Mouse (Mus musculus) natural killer cell, adult 2 months (primary cell): ENCODE results near the gene Filip1.

Experiments used
- DNase-seq, 2 experiments: peaks; one replicate each; pipeline ENCODE4 v3.0.0; 2022; ENCODE audit warnings: low spot score in 2 of 2

Filip1 gene

DNA sequence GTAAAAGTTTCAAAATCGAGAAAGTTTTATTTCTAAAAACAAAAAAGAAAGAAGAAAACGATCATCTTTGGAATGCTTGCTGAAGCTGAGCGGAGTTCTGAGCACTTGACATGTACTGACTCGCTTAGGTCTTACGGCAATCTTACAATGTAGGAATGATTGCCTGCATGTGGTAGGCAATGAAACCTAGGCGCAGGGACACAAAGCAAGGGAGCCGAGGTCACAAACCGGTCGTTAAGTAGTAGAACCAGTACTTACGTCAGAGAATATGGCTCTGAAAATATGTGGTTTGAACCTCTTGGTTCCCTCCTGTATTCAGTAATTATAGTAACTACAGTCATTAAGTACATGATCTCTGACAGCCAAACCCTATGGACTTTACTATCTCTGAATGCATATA lies 29.4 kb downstream of the Filip1 start:
- no peak for DNase-seq

DNA sequence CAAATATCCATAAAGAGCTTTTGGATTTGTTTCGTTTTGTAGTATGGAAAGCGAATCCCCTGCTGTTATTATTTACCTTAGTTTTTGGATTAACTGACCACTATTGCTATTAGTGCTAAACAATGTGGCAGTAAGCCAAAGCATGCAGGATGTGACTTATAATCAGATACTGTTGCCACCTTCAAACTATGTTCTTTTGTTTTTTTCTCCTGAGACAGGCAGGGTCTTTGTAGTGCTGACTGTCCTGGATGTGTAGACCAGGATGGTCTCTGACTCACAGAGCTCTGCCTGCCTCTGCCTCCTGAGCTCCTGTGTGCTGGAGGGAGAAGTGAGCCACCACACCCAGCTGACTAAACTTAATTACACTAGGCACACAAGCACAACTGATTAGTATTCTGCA lies 33.4 kb downstream of the Filip1 start:
- DNase-seq: no peak

DNA sequence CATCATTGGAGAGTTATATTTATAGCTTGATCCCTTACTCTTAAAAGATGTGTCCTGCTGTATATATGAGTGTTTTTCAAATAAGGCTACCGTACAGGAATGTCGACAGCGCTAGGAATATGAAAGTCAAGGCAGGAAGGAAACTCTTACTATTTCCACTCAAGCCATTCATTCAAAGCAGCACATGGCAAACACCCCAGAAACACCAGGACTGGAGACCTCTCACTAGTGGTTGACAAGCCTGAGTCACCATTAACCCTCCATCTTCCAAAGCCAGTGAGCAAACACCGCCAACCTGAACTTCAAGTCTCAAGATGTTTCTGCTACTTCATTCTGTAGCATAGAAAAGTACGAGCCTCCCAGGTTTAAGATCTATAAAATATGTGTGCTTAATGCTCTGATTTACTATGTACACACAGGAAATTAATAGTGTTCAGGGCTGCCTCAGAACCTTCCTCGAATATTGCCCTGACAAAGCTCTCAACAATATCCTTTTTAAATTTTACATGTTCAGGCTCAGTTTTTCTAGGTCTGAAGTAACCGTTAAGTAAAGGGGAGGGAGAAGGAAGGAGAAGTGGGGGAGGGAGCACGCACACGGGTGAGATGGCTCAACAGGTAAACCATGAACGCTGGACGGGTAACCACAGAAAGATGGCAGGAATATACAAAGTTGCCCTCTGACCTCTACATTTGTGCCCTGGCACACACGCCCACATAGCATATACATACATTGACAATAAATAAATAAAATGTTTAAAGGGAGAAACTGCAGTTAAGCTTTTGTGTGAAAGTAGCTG lies 34.2 kb downstream of the Filip1 start:
- DNase-seq: peak; percentile 7 to 13

DNA sequence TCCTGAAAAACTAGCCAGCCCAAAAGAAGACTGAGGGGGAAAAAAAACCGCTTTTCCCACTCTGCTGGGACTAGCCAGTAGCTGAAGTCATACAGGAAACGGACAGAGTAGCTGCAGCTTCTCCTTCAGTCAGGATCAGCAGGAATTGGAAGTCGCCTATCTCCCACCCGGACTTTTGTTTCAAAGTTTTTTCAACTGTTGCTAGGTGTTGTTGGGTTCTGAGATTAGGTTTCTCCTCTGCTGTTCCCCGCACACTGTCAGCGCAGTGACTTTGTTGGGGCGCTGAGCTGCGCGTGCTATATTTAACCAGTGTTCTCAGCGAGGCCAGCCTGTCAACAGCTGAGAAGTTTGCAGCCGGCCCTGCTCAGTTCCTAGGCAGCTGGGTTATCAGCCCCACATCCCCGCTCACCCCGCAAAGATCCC lies 35.1 kb downstream of the Filip1 start:
- peak; percentile 11 to 15 for DNase-seq

DNA sequence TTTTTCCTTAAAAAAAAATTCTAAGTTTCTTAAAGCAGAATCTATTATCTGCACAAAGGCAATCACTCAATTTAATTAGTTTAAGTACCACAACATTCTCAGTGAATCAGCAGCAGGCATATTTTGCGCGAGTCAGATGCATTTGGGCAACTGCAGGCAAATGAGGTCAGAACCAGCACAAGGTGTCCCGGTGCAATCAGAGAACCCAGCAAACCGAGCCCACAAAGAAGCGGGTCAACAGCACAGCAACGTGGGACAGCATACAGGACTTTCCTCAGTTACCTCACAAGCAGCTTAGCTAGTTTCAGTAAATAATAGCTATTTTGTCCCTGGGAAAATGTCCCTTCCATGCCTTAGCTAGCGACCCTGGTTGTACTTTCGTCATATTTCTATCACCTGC lies 35.9 kb downstream of the Filip1 start:
- no peak for DNase-seq

DNA sequence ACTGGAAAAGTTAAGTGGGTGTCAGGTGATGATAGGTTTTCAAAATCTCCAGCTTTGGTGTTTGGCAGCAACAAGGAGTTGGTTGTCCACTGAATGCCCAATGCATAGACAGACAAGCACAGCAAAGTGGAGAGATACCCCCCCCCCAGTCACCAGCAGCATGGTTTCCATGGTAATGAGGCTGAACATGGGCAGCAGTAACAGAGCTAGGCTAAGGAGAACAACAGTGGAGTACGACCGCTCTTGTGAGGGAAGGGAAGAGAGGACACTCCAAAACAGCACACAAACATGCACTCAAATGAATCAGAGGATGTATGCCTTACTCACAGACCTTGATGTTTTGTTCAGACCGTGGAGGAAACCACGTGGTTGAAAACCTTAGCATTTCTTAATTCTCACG lies 37.5 kb downstream of the Filip1 start:
- DNase-seq: no peak

DNA sequence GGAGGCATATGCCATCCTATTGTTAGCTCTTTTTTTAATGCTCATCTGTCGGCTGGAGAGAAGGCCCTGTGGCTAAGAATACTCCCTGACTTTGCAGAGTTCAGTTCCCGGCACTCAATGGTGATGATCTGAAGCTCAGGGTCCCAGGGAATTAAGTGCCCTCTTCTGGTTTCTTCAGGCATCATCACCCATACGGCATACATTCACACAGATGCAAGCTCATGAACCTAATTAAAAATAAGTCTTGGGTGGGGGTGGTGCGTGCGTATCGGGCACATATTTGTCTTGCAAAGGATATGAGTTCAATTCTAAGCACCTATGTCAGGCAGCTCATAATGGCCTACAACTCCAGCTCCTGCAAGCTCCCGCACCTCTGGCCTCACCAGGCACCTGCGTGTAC lies 39.1 kb downstream of the Filip1 start:
- DNase-seq: no peak

DNA sequence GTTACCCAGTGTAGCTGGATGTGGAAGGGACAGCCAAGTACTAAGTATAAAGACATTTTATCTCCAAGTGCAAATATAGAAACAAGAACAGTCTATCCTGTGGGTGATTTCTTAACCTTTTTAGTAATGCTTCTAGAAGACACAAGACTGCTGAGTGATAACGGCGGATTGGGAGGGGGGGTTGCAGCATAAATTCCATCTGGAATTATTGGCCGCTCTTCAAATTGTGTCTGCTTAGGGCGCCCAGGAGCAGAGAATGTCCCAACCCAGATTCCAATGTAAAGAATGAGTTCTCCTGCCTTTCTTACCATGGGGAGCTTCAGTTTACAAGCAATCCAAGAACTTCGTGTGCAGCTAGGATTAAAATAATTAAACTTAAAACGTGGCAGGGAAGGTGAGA lies 39.9 kb downstream of the Filip1 start:
- no peak for DNase-seq

DNA sequence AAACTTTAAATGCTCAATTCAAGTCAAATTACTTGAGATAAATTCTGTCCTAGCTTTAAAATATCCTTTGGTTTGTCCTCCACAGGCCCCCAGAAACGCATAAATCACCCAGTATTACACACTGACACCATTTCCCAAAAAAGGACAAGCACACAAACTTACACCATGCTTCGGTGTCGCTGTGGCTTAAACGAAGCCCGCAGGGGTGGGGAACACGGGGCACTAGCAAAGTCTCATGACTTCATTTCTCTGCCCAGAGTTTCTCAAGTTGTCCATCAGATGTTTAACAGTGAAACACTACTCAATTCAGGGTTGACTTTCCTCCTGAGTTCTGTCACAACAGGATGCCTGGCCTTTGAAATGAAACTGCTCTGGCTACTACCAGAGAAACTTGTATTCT lies 41.0 kb downstream of the Filip1 start:
- DNase-seq: no peak

DNA sequence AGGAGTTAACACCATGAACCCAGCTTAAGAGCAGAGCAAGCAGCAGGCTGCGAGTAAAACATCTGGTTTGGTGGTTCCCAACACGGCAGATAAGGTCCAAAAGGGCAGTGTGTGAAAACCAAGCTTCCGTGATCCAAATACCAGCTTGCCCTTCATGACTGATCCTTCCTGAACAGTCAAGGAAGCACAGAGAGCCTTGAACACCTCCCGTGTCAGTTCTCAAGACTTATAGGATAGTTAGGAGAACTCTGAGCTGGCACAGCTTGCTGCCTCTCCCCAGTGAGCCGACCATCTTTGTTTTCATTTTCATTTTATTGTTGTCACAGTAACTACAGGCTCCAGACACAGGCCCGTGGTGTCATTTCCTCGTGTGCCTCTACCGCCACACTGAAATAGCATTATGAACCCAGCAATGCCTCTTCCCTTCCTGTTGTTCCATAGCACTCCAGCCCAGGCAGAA lies 42.0 kb downstream of the Filip1 start:
- DNase-seq: peak; percentile 40 to 65

DNA sequence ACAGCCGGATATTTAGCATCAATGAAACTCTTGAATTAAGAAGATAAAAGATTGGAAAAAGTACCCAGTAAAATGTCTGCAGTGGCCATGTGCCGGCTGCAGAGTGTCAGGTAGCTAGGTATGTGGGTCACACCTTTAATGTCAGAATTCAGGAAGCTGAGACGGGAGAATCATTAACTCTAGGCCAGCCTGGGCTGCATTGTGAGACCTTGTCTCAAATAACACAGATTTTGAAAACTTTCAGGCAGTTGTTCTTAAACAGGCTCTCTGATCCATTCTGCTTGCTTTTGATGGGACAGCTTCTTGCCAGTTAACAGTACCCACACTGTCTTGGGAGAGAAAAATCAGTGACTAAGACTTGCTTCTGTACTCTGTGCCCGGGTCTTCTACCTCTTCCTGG lies 43.1 kb downstream of the Filip1 start:
- no peak for DNase-seq

DNA sequence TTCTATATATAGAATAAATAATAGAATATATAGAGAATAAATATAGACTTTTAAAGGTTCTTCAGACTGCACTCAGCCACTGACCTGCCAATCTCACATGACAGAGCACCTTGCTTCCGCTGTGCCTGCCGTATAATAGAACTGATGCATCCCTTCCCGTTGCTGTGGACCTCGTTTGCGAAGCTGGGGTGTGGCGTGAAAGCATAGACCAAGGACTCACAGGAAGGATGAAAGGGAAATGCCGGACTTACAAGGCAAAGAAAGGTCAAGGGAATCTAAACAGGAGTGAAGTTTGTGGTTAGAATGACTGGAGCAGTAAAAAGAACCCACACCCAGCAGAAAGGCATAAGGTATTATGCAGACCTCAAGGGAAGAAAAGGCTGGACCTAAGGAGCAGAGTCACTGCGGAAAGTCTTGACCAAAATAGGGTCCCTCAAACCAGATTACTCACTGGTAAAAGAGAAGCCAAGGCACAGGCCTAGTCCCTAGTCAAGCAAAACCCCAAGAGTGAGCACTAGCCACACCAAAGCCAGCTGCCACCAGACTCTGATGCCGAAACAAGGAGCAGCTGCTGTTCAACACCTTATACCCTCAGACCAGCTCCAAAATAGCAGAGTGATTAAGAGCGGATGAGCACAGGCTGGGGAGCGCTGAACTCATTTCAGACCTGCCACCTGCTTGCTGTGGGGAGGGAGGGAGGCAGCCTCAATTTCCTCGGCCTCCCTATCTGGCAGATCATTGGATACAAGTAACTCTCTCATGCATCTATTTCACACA lies 45.8 kb downstream of the Filip1 start:
- DNase-seq: no peak

DNA sequence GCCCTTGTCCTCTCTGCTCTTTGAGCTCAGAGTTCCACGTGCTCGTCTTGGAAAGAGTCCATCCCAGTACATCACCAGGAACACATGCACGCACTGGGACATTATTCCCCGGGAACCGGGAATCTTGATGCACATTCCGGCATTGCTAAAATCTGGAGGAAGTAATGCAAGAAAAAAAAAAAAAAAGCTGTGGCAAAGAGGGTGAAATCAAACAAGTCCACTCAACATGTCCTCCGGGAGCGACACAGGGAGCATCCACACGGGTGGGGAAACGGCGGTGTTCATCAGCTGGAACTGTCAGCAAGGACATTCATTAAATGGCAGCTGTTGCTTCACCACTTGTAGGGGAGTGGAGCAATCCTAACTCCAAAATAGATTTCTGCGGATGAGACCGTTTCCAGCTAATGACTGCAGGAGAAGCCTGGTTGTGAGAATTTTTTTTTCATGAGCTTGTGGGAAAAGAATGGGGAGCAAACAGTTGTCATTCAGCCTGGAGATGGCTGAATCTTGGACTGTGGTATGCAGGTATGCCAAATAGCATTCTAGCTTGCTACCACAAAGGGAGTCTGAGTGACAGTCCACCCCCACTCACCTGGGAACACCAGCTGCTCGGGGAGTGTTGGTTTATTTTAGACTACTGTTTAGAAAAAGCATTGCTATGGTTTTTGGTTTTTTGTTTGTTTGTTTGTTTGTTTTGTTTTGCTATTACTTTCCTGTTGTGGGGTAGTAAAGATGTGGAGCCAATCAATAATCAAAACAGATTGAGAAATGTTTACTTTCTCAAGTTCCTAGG lies 46.9 kb downstream of the Filip1 start:
- DNase-seq: no peak

DNA sequence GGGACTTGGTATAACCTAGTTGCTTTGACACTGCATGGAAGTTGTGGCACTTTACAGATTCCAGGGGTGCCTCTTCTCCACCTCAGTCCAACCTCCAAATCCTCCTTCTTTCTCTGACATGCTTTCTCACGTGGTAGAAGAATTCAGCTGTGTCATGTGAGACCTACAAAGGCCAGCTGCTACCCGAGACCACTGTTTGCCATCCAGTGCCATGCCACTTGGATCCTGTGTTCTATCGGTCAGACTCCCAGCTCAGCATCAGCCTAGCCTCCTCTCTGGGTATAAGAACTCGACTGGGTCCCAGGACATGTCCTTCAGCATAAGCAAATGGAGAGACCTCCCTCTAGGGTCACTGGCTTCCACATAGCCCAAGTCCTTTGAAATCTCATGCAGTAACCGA lies 47.6 kb downstream of the Filip1 start:
- DNase-seq: no peak

DNA sequence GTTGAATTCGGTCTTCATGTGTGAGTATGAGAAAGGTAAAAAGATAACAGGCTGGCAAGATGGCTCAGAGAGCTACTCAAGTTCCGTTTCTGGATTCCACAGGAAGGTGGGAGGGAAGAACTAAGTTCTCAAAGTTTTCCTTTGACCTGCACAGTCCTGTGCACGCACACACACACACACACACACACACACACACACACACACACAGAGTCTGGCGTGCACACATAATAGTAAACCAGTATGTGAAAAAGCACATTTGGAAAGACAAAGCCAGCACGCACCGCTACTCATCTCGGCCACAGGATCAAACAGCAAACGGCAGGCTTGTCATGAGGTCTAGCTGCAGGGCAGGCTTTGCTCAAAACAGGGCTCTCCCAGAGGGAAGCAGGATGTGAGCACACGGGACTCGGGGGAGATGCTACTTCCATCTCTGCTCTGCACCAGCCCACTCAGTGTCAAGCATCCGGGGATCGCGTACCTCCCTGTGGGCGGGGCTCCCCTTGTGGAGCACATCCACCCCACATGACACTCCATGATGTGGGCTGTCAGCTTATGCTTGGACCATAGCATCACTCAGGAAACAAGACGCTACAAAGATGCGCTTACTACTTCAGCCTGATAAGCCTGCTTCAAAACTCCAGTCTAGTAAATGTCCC lies 50.9 kb downstream of the Filip1 start:
- DNase-seq: no peak

DNA sequence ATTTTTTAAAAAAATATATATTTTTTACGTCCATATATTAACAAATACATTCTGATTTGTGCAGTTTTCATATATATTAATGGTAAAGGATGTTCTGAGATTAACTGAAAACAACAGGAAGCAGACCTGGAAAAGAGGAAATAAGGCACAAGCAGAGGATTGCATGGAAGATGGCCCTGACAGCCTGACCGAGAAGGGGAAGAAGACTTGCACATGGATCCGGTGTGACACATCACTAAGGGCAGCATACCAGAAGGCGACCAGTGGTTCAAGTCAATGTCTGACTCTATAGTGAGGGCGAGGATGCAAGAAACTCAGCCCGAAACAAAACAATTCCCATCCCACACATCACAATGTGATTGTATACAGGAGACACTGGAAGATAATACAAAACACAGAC lies 52.2 kb downstream of the Filip1 start:
- no peak for DNase-seq

DNA sequence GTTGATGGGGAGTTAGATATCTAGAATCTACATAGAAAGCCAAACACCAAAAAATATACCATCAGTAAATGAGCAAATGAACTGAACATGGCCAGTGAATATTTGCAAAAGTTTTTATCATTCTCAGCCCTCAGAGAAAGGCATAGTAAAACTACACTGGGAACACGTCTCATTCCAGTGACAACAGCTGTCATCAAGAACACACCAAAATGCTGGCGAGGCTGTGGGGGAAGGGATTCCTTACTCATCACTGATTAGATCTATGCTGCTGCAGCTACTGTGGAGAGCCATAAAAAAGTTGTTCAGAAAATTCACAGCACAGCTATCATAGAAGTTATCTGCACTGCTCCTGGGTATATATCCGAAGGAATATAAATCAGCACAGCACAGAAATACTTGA lies 54.3 kb downstream of the Filip1 start:
- DNase-seq: no peak

DNA sequence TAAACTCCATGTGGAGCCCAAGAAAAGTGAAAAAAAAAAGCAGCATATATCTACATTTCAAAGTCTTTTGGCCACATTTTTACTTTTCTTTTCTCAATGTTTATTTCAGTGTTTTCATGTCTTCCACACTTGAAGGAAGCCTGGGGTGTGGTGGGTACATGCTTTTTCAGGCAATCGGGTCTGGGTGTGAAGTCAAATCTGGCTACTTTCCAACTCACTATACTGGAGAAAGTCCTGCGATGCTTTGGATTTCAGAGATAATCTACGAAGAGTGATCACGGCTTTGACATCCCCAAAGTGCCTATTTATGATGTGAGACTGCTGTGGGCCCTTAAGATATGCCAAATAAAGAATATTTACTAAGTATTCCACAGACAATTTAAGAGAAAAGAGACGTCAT lies 57.7 kb downstream of the Filip1 start:
- no peak for DNase-seq

DNA sequence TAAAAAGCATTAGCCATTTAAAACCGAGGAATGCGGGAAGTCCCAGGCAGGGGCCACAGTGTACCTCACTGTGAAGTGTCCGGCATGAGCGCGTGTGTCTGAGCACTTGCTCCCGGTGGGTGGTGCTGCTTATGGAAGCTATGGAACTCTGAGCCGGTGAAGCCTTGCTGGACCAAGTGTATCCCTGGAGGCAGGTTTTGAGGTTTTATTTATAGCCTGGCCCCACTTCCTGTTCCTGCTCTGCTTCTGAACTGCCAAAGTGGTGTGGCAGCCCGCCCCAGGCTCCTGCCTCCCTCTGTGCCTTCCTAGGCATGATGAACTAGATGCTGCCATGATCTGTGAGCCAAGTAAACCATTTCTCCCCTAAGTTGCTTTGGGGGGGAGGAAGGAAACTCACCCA lies 60.7 kb downstream of the Filip1 start:
- DNase-seq: no peak

DNA sequence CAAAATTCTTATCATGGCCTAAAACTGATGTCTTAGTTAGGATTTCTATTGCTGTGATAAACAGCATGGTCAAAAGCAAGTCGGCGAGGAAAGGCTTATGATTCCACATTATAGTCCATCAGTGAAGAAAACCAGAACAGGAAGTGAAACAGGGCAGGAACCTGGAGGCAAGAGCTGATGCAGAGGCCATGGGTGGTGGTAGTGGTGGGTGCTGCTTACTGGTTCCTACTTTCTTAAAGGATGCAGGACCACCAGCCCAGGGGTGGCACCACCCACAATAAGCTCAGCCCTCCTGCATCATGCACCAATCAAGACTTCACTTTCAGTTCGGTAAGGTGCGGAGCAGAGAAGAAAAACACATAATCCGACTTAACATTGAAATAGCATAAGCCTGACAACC lies 61.3 kb downstream of the Filip1 start:
- DNase-seq: no peak

DNA sequence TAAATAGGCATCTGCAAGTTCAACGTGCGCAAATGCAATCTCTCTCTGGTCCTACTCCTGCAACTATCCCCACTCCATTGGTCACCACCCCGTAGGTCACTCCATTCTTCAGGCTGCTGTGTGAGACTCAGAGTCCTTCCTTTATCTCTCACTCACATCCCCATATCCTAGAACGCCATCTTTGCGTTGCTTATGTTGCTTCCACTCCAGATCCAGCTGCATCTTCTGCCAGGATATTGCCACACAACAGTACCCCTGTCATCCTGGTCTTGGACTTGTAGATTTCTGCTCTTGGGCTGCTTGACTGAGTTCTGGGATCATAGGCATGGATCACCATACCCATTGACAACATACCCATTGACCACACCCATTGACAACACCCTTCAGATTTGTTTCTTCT lies 62.0 kb downstream of the Filip1 start:
- DNase-seq: no peak

DNA sequence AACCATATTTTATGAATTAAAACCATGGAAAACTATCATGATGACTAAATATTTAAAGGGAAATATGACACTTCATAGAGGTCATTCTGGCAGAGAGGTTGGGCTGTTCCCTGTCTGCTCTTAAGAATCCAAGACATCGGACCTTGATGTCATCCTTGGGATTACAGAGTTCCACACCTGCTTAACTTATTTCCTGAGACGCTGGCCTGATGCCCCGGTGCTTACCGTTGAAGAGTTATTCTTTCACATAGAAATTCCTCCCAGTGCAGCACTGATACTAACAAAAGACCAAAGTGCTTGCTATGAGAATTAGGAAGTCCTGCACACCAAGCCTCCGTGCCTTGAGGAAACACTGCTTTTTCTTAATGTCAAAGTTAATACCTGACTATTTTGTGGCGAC lies 62.6 kb downstream of the Filip1 start:
- no peak for DNase-seq
